Mouse (Mus musculus) heart, embryonic 16.5 days (tissue): ENCODE results near the gene Dpp6. TPM values are rescaled to one million over a fixed set of nuclear protein-coding genes. Genes with fewer than 3 reads are reported as not detected.
A peak's percentile ranks its signal among the peaks of the same experiment; 100 is the strongest.

Experiments
- ATAC-seq: fragments of 200-750 bp; cut with Nextera tagmentation; replicated peaks from 2 replicates; pipeline ENCODE4 v1.8.0; 2017; ENCODE audit warnings: moderate number of reproducible peaks; ENCODE audit not compliant: insufficient read depth, low FRiP score; ENCODE audit errors: extremely low read depth
- H3K27ac ChIP-seq: fragments of 300-500 bp; sonication (generic); 2 replicates; pipeline ENCODE4 v1.5.1; 2014; ENCODE audit warnings: mild to moderate bottlenecking, low read length, control low read depth, moderate library complexity
- H3K27me3 ChIP-seq: fragments of 300-500 bp; sonication (generic); 2 replicates; pipeline ENCODE4 v1.6.1; 2014; ENCODE audit warnings: low read length, mixed read lengths; ENCODE audit not compliant: control insufficient read depth, insufficient read depth
- H3K36me3 ChIP-seq: fragments of 300-500 bp; sonication (generic); 2 replicates; pipeline ENCODE4 v1.6.1; 2014; ENCODE audit not compliant: control insufficient read depth, insufficient read depth
- H3K4me1 ChIP-seq: fragments of 300-500 bp; sonication (generic); 2 replicates; pipeline ENCODE4 v1.6.1; 2014; ENCODE audit warnings: low read length, mixed read lengths; ENCODE audit not compliant: control insufficient read depth, insufficient read depth
- H3K4me2 ChIP-seq: fragments of 300-500 bp; sonication (generic); 2 replicates; pipeline ENCODE4 v1.6.1; 2014; ENCODE audit warnings: low read depth, mild to moderate bottlenecking, control low read depth, low read length
- H3K4me3 ChIP-seq: fragments of 300-500 bp; sonication (generic); 2 replicates; pipeline ENCODE4 v1.5.1; 2014; ENCODE audit warnings: mild to moderate bottlenecking, control low read depth, low read length
- H3K9ac ChIP-seq: fragments of 300-500 bp; sonication (generic); 2 replicates; pipeline ENCODE4 v1.6.1; 2014; ENCODE audit warnings: low read length, control low read depth
- H3K9me3 ChIP-seq: fragments of 300-500 bp; sonication (generic); replicated peaks from 2 replicates; pipeline ENCODE4 v1.6.1; 2016; ENCODE audit warnings: low read length; ENCODE audit not compliant: control insufficient read depth
- WGBS: fragments of 180-500 bp; shearing (Covaris S2); extraction: QIAGEN DNeasy Blood & Tissue Kit; methylation state at CpG from one replicate; pipeline ENCODE4 v1.1.7; 2014; 5-methylcytosine and 5-hydroxymethylcytosine counted together
- polyA plus RNA-seq: library from polyadenylated mRNA; unstranded; fragments of >200 nt; fragmentation: Nextera tagmentation; extraction: Ambion mirVana; gene quantifications from 2 replicates; pipeline ENCODE4 v1.2.1, GENCODE M21; 2015

Gene Dpp6
- polyA plus RNA-seq, 1 experiment from 2014 or later, result 0.91 TPM

GRCm38 (mm10) chr5:27635941-27636340 is 818.9 kb downstream of the Dpp6 start:
- Histone ChIP-seq H3K36me3 (no peaks in the 10 kb centered on the region), H3K4me3 (no peak overlapping the region), H3K9ac (no peak overlapping the region), H3K27ac (no peak overlapping the region), H3K4me2 (no peak overlapping the region), H3K27me3 (no peaks in the 10 kb centered on the region), H3K9me3 (no peaks in the 10 kb centered on the region), H3K4me1 (no peaks in the 10 kb centered on the region)
- no peak for ATAC-seq
- WGBS, result 63% methylated on average over 2 of the region's 2 CpGs

GRCm38 (mm10) chr5:27641876-27642275 is 824.9 kb downstream of the Dpp6 start:
- H3K4me1 ChIP-seq, result no peaks in the 10 kb centered on the region
- no peak overlapping the region for H3K9ac ChIP-seq
- no peaks in the 10 kb centered on the region for H3K9me3 ChIP-seq
- H3K27me3 ChIP-seq, result no peaks in the 10 kb centered on the region
- H3K36me3 ChIP-seq, result no peaks in the 10 kb centered on the region
- no peak overlapping the region for H3K4me2 ChIP-seq
- H3K27ac ChIP-seq, result no peak overlapping the region
- H3K4me3 ChIP-seq, result no peak overlapping the region
- ATAC-seq, result no peak
- WGBS, result 70% methylated on average over 1 of the region's 1 CpGs

- no peak for ATAC-seq
- Histone ChIP-seq H3K36me3 (no peaks in the 10 kb centered on the region), H3K4me3 (no peak overlapping the region), H3K4me2 (no peak overlapping the region), H3K27ac (no peak overlapping the region), H3K4me1 (no peaks in the 10 kb centered on the region), H3K27me3 (no peaks in the 10 kb centered on the region), H3K9ac (no peak overlapping the region), H3K9me3 (no peaks in the 10 kb centered on the region)
- WGBS, result 53% methylated on average over 8 of the region's 8 CpGs
Observed at GRCm38 (mm10) chr5:27651879-27652814, 835.1 kb downstream of the Dpp6 start.

- Histone ChIP-seq H3K4me1 (no peaks in the 10 kb centered on the region), H3K36me3 (no peaks in the 10 kb centered on the region), H3K9ac (no peak overlapping the region), H3K27ac (no peak overlapping the region), H3K4me2 (no peak overlapping the region), H3K27me3 (no peaks in the 10 kb centered on the region), H3K9me3 (no peaks in the 10 kb centered on the region), H3K4me3 (no peak overlapping the region)
- ATAC-seq, result no peak
- 59% methylated on average over 6 of the region's 6 CpGs for WGBS
Observed at GRCm38 (mm10) chr5:27656101-27656500, 839.1 kb downstream of the Dpp6 start.

GRCm38 (mm10) chr5:27657672-27658071 is 840.7 kb downstream of the Dpp6 start:
- no peak overlapping the region for H3K4me2 ChIP-seq
- no peak overlapping the region for H3K9ac ChIP-seq
- no peaks in the 10 kb centered on the region for H3K4me1 ChIP-seq
- H3K27me3 ChIP-seq, result no peaks in the 10 kb centered on the region
- H3K9me3 ChIP-seq, result no peaks in the 10 kb centered on the region
- 0 out of 2 replicates have a peak overlapping the region, but pooled peaks have one; percentile 29 for H3K27ac ChIP-seq
- H3K36me3 ChIP-seq, result no peaks in the 10 kb centered on the region
- no peak overlapping the region for H3K4me3 ChIP-seq
- 55% methylated on average over 4 of the region's 4 CpGs for WGBS
- ATAC-seq, result no peak

- Histone ChIP-seq H3K27ac (no peak overlapping the region), H3K4me1 (no peaks in the 10 kb centered on the region), H3K27me3 (no peaks in the 10 kb centered on the region), H3K9me3 (no peaks in the 10 kb centered on the region), H3K9ac (no peak overlapping the region), H3K36me3 (no peaks in the 10 kb centered on the region), H3K4me3 (no peak overlapping the region), H3K4me2 (no peak overlapping the region)
- no peak for ATAC-seq
- WGBS, result 72% methylated on average over 5 of the region's 5 CpGs
Observed at GRCm38 (mm10) chr5:27658165-27658564, 841.2 kb downstream of the Dpp6 start.

- Histone ChIP-seq H3K4me3 (no peak overlapping the region), H3K36me3 (no peaks in the 10 kb centered on the region), H3K9me3 (no peaks in the 10 kb centered on the region), H3K9ac (no peak overlapping the region), H3K4me2 (no peak overlapping the region), H3K27ac (no peak overlapping the region), H3K27me3 (no peaks in the 10 kb centered on the region), H3K4me1 (no peaks in the 10 kb centered on the region)
- no peak for ATAC-seq
Observed at GRCm38 (mm10) chr5:27658569-27658968, 841.6 kb downstream of the Dpp6 start.

- H3K36me3 ChIP-seq, result no peaks in the 10 kb centered on the region
- H3K4me2 ChIP-seq, result no peak overlapping the region
- H3K9ac ChIP-seq, result no peak overlapping the region
- no peaks in the 10 kb centered on the region for H3K9me3 ChIP-seq
- WGBS, result 83% methylated on average over 2 of the region's 2 CpGs
- no peak overlapping the region for H3K4me3 ChIP-seq
- no peak for ATAC-seq
- H3K27ac ChIP-seq, result no peak overlapping the region
- H3K4me1 ChIP-seq, result no peaks in the 10 kb centered on the region
- H3K27me3 ChIP-seq, result no peaks in the 10 kb centered on the region
Observed at GRCm38 (mm10) chr5:27659019-27659418, 842.0 kb downstream of the Dpp6 start.

- Histone ChIP-seq H3K9ac (no peak overlapping the region), H3K4me3 (no peak overlapping the region), H3K27ac (no peak overlapping the region), H3K4me2 (no peak overlapping the region), H3K27me3 (no peaks in the 10 kb centered on the region), H3K4me1 (no peaks in the 10 kb centered on the region), H3K9me3 (no peaks in the 10 kb centered on the region), H3K36me3 (no peaks in the 10 kb centered on the region)
- ATAC-seq, result no peak
- 76% methylated on average over 6 of the region's 6 CpGs for WGBS
Observed at GRCm38 (mm10) chr5:27659781-27660180, 842.8 kb downstream of the Dpp6 start.
